Mouse (Mus musculus): ENCODE data around the gene Atp2b1.

The Atp2b1 gene
- long read RNA-seq, experiment 1, partial matches to known transcripts: 17 of 44 reads
- long read RNA-seq, experiment 1, other reads (novel, unspliced or antisense): 27 of 44 reads
- long read RNA-seq, experiment 2, partial matches to known transcripts: 46 of 115 reads
- long read RNA-seq, experiment 2, other reads (novel, unspliced or antisense): 69 of 115 reads

GRCm38 (mm10) chr10:98913961-98914809 is at the start of gene Atp2b1:
Gene Atp2b1 (plus strand): TSS chr10:98914406.
- intact Hi-C loops (cut with DNase I): loop anchor here (10.0 kb wide), 2 partner anchors 139 to 419 kb away; no protein-coding TSS in a partner anchor

- intact Hi-C loops (cut with DNase I): no loop called here
Observed at GRCm38 (mm10) chr10:98864851-98865250, 49.4 kb upstream of the Atp2b1 start.

- intact Hi-C loops (cut with DNase I): no loop called here
Observed at GRCm38 (mm10) chr10:98866836-98867370, 47.3 kb upstream of the Atp2b1 start.

GRCm38 (mm10) chr10:98868351-98868908 is 45.8 kb upstream of the Atp2b1 start:
- intact Hi-C loops (cut with DNase I): no loop called here

- intact Hi-C loops (cut with DNase I): no loop called here
Observed at GRCm38 (mm10) chr10:98877855-98878254, 36.4 kb upstream of the Atp2b1 start.

- intact Hi-C loops (cut with DNase I): no loop called here
Observed at GRCm38 (mm10) chr10:98878636-98879035, 35.6 kb upstream of the Atp2b1 start.

GRCm38 (mm10) chr10:98880057-98880456 is 34.1 kb upstream of the Atp2b1 start:
- intact Hi-C loops (cut with DNase I): no loop called here

GRCm38 (mm10) chr10:98880711-98881110 is 33.5 kb upstream of the Atp2b1 start:
- intact Hi-C loops (cut with DNase I): no loop called here

GRCm38 (mm10) chr10:98881492-98881891 is 32.7 kb upstream of the Atp2b1 start:
- intact Hi-C loops (cut with DNase I): no loop called here

- intact Hi-C loops (cut with DNase I): no loop called here
Observed at GRCm38 (mm10) chr10:98882587-98882986, 31.6 kb upstream of the Atp2b1 start.

GRCm38 (mm10) chr10:98884445-98884844 is 29.8 kb upstream of the Atp2b1 start:
- intact Hi-C loops (cut with DNase I): no loop called here

GRCm38 (mm10) chr10:98886770-98887271 is 27.4 kb upstream of the Atp2b1 start:
- intact Hi-C loops (cut with DNase I): no loop called here

GRCm38 (mm10) chr10:98891361-98891760 is 22.8 kb upstream of the Atp2b1 start:
- intact Hi-C loops (cut with DNase I): no loop called here

- intact Hi-C loops (cut with DNase I): no loop called here
Observed at GRCm38 (mm10) chr10:98897507-98897906, 16.7 kb upstream of the Atp2b1 start.

- intact Hi-C loops (cut with DNase I): no loop called here
Observed at GRCm38 (mm10) chr10:98897913-98898748, 16.1 kb upstream of the Atp2b1 start.

GRCm38 (mm10) chr10:98901533-98901932 is 12.7 kb upstream of the Atp2b1 start:
- intact Hi-C loops (cut with DNase I): no loop called here

- intact Hi-C loops (cut with DNase I): no loop called here
Observed at GRCm38 (mm10) chr10:98905987-98906386, 8.2 kb upstream of the Atp2b1 start.

GRCm38 (mm10) chr10:98906941-98907549 is 7.2 kb upstream of the Atp2b1 start:
- intact Hi-C loops (cut with DNase I): no loop called here

GRCm38 (mm10) chr10:98913610-98913960 is 621 bp upstream of the Atp2b1 start:
- intact Hi-C loops (cut with DNase I): loop anchor here (10.0 kb wide), 2 partner anchors 139 to 419 kb away; no protein-coding TSS in a partner anchor

- intact Hi-C loops (cut with DNase I): loop anchor here (5.0 to 10.0 kb wide), 4 partner anchors 77 to 420 kb away; no protein-coding TSS in a partner anchor
Observed at GRCm38 (mm10) chr10:98914810-98915241, 620 bp downstream of the Atp2b1 start.

All from adrenal gland (tissue).